Mouse (Mus musculus) limb, embryonic 14.5 days (tissue): ENCODE data around the gene Zkscan17. TPM values are rescaled to one million over a fixed set of nuclear protein-coding genes. Genes with fewer than 3 reads are reported as not detected.

Experiments used
- ATAC-seq: fragments of 200-750 bp; cut with Nextera tagmentation; 2 replicates; pipeline ENCODE4 v1.8.0; 2017; ENCODE audit warnings: low read depth, moderate number of reproducible peaks, moderate TSS enrichment; ENCODE audit not compliant: low FRiP score
- DNase-seq: peaks from one replicate; pipeline ENCODE4 v3.0.0-alpha.2; 2015; ENCODE audit warnings: low spot score
- H3K27ac ChIP-seq: fragments of 300-500 bp; sonication (generic); replicated peaks from 2 replicates; pipeline ENCODE4 v1.5.1; 2014; ENCODE audit warnings: low read depth, mild to moderate bottlenecking, low read length, moderate library complexity, mixed read lengths
- H3K27me3 ChIP-seq: fragments of 300-500 bp; sonication (generic); 2 replicates; pipeline ENCODE4 v1.6.1; 2014; ENCODE audit warnings: low read length, mixed read lengths; ENCODE audit not compliant: control insufficient read depth, insufficient read depth
- H3K36me3 ChIP-seq: fragments of 300-500 bp; sonication (generic); 2 replicates; pipeline ENCODE4 v1.6.1; 2014; ENCODE audit warnings: mild to moderate bottlenecking, low read length, moderate library complexity, mixed read lengths; ENCODE audit not compliant: control insufficient read depth, insufficient read depth
- H3K4me1 ChIP-seq: fragments of 300-500 bp; sonication (generic); 2 replicates; pipeline ENCODE4 v1.6.1; 2014; ENCODE audit warnings: antibody characterized with exemption, low read length, mixed read lengths; ENCODE audit not compliant: control insufficient read depth, insufficient read depth
- H3K4me2 ChIP-seq: fragments of 300-500 bp; sonication (generic); replicated peaks from 2 replicates; pipeline ENCODE4 v1.6.1; 2014; ENCODE audit warnings: low read depth, mild to moderate bottlenecking, low read length, moderate library complexity; ENCODE audit not compliant: severe bottlenecking
- H3K4me3 ChIP-seq: fragments of 300-500 bp; sonication (generic); replicated peaks from 2 replicates; pipeline ENCODE4 v1.5.1; 2014; ENCODE audit warnings: low read length
- H3K9ac ChIP-seq: fragments of 300-500 bp; sonication (generic); 2 replicates; pipeline ENCODE4 v1.6.1; 2014; ENCODE audit warnings: mild to moderate bottlenecking, low read depth, low read length, moderate library complexity; ENCODE audit not compliant: severe bottlenecking
- H3K9me3 ChIP-seq: fragments of 300-500 bp; sonication (generic); 2 replicates; pipeline ENCODE4 v1.6.1; 2016; ENCODE audit warnings: low read length; ENCODE audit not compliant: control insufficient read depth
- POLR2A ChIP-seq: fragments of 200-500 bp; IDR thresholded peaks from 2 replicates; pipeline ENCODE4 v1.8.0; 2012; ENCODE audit warnings: inconsistent platforms, mild to moderate bottlenecking, moderate library complexity, borderline replicate concordance; ENCODE audit not compliant: insufficient read depth, insufficient read length; ENCODE audit errors: extremely low read depth
- WGBS: fragments of 180-500 bp; shearing (Covaris S2); extraction: QIAGEN DNeasy Blood & Tissue Kit; methylation state at CpG from one replicate; pipeline ENCODE4 v1.1.7; 2014; 5-methylcytosine and 5-hydroxymethylcytosine counted together
- polyA plus RNA-seq, 2 experiments: library from polyadenylated mRNA; depleted of rRNA in 1 of 2; stranded (reverse) in 1 of 2; unstranded in 1 of 2; fragments of >200 nt; fragmentation: Nextera tagmentation in 1 of 2; extraction: Ambion mirVana in 1 of 2; gene quantifications; 2 replicates each; pipeline versions ENCODE4 v1.2.1 to v1.2.3; 2012 to 2014

Gene Zkscan17
- polyA plus RNA-seq, 2 experiments, result 18.1 to 19.5 TPM

- ATAC-seq (no peak), DNase-seq (no peak)
- Histone ChIP-seq H3K4me1 (peaks cover 10% of the 10 kb centered on the region), H3K27ac (no peak overlapping the region), H3K9ac (no peak overlapping the region), H3K4me3 (no peak overlapping the region), H3K4me2 (no peak overlapping the region), H3K36me3 (no peaks in the 10 kb centered on the region), H3K9me3 (no peaks in the 10 kb centered on the region), H3K27me3 (no peaks in the 10 kb centered on the region)
- WGBS, result 83% methylated on average over 6 of the region's 6 CpGs
- TF ChIP-seq POLR2A, result no peak
Observed at GRCm38 (mm10) chr11:59542442-59542841, 15.9 kb upstream of the Zkscan17 start.

DNA sequence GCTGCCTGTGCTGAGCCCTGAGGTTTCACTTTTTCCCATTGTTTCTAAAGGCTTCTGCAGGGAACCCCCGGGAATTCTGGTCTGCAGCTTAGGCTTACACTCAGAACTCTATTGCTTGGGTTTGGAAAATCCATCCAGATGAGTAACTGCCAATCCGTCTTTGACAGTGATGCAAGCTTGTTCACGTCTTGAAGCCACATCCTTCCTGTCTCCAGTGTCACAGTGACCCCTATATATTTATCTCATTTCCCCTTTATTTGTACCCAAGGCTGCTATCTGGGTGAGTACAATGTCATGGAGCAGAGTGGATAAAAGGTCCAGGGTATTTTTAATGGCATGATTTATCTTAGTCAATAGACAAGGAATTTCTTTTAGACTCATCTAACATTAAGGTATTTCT, 14.8 kb upstream of the Zkscan17 start, which contains the start of gene Nlrp3:
Gene Nlrp3 (plus strand): TSS at position 245 of the 400 bp plus-strand sequence.
- H3K36me3 ChIP-seq, result no peaks in the 10 kb centered on the region
- 52% methylated on average over 3 of the region's 3 CpGs for WGBS
- H3K4me3 ChIP-seq, result no peak within 1 kb of the TSS
- no peak within 1 kb of the TSS for H3K27ac ChIP-seq
- H3K27me3 ChIP-seq, result no peaks in the 10 kb centered on the region
- ATAC-seq (no peak), DNase-seq (no peak)
- no peak within 1 kb of the TSS for H3K9ac ChIP-seq
- no peak within 1 kb of the TSS for H3K4me2 ChIP-seq
- TF ChIP-seq POLR2A, result no peak
- H3K4me1 ChIP-seq, result peaks cover 10% of the 10 kb centered on the region
- H3K9me3 ChIP-seq, result no peaks in the 10 kb centered on the region

GRCm38 (mm10) chr11:59540123-59540522, 13.6 kb upstream of the Zkscan17 start:
- Histone ChIP-seq H3K36me3 (no peaks in the 10 kb centered on the region), H3K4me1 (peaks cover 10% of the 10 kb centered on the region), H3K9me3 (no peaks in the 10 kb centered on the region), H3K9ac (no peak overlapping the region), H3K27me3 (no peaks in the 10 kb centered on the region), H3K4me3 (no peak overlapping the region), H3K4me2 (no peak overlapping the region), H3K27ac (no peak overlapping the region)
- TF ChIP-seq POLR2A, result no peak
- DNase-seq (no peak), ATAC-seq (no peak)
- WGBS, result 76% methylated on average over 3 of the region's 3 CpGs

GRCm38 (mm10) chr11:59538387-59538786, 11.8 kb upstream of the Zkscan17 start:
- ATAC-seq, result no peak
- no peaks in the 10 kb centered on the region for H3K27me3 ChIP-seq
- DNase-seq, result peak; percentile 29
- no peak overlapping the region for H3K4me3 ChIP-seq
- H3K27ac ChIP-seq, result no peak overlapping the region
- H3K9ac ChIP-seq, result no peak overlapping the region
- peaks cover 10% of the 10 kb centered on the region for H3K4me1 ChIP-seq
- TF ChIP-seq POLR2A, result no peak
- WGBS, result 39% methylated on average over 11 of the region's 11 CpGs
- H3K9me3 ChIP-seq, result no peaks in the 10 kb centered on the region
- no peaks in the 10 kb centered on the region for H3K36me3 ChIP-seq
- H3K4me2 ChIP-seq, result 0 out of 2 replicates have a peak overlapping the region, but pooled peaks have one; percentile 15

- no peak overlapping the region for H3K27ac ChIP-seq
- 56% methylated on average over 16 of the region's 16 CpGs for WGBS
- H3K4me3 ChIP-seq, result no peak overlapping the region
- DNase-seq, result peak; percentile 70
- peak; percentile 88 for ATAC-seq
- H3K27me3 ChIP-seq, result no peaks in the 10 kb centered on the region
- H3K4me2 ChIP-seq, result peak overlapping the region; percentile 15; the same call in 1 of the 2 replicates
- TF ChIP-seq POLR2A, result no peak
- peaks cover 10% of the 10 kb centered on the region for H3K4me1 ChIP-seq
- no peaks in the 10 kb centered on the region for H3K9me3 ChIP-seq
- H3K9ac ChIP-seq, result no peak overlapping the region
- no peaks in the 10 kb centered on the region for H3K36me3 ChIP-seq
Observed at GRCm38 (mm10) chr11:59537218-59538130, 10.9 kb upstream of the Zkscan17 start.
